Mouse (Mus musculus) MEL (cell line): Measurements from ENCODE around the gene Tex9. TPM values are rescaled to one million over a fixed set of nuclear protein-coding genes. Genes with fewer than 3 reads are reported as not detected.
A peak's percentile ranks its signal among the peaks of the same experiment; 100 is the strongest.

Experiments
- DNase-seq: peaks from one replicate; pipeline ENCODE4 v3.0.0; 2011; ENCODE audit warnings: low read depth, low spot score
- H3K27ac ChIP-seq: 2 replicates; pipeline ENCODE4 v1.5.1; 2012; ENCODE audit warnings: low read depth, mild to moderate bottlenecking, control low read depth, low read length, moderate library complexity; ENCODE audit not compliant: control insufficient read depth
- H3K27me3 ChIP-seq, 2 experiments: fragments of 150-350 bp in 1 of 2; sonication (generic) in 1 of 2; 2 replicates each; pipeline ENCODE4 v1.6.1; 2012; ENCODE audit warnings: low read length in 2 of 2, mild to moderate bottlenecking in 2 of 2, improper control_type of control experiment in 1 of 2, moderate library complexity in 1 of 2; ENCODE audit not compliant: insufficient read depth in 2 of 2, control insufficient read depth in 1 of 2
- H3K36me3 ChIP-seq, 2 experiments: 2 replicates each; pipeline ENCODE4 v1.6.1; 2012 to 2014; ENCODE audit warnings: low read length in 2 of 2, improper control_type of control experiment in 1 of 2, inconsistent platforms in 1 of 2, mild to moderate bottlenecking in 1 of 2; ENCODE audit not compliant: insufficient read depth in 2 of 2, control insufficient read depth in 1 of 2
- H3K4me1 ChIP-seq, 2 experiments: fragments of 150-350 bp in 1 of 2; sonication (generic) in 1 of 2; 2 replicates each; pipeline ENCODE4 v1.6.1; 2012; ENCODE audit warnings: low read length in 2 of 2, improper control_type of control experiment in 1 of 2, mild to moderate bottlenecking in 1 of 2; ENCODE audit not compliant: insufficient read depth in 2 of 2, control insufficient read depth in 1 of 2
- H3K4me3 ChIP-seq, 2 experiments: fragments of 150-350 bp in 1 of 2; sonication (generic) in 1 of 2; 2 replicates each; pipeline ENCODE4 v1.5.1; 2012; ENCODE audit warnings: low read depth in 2 of 2, low read length in 2 of 2, mild to moderate bottlenecking in 2 of 2, moderate library complexity in 2 of 2, control low read depth in 1 of 2, improper control_type of control experiment in 1 of 2; ENCODE audit not compliant: control insufficient read depth in 1 of 2, insufficient read depth in 1 of 2
- H3K79me2 ChIP-seq: 2 replicates; pipeline ENCODE4 v1.6.1; 2012; ENCODE audit warnings: mild to moderate bottlenecking, low read length, moderate library complexity; ENCODE audit not compliant: control insufficient read depth, poor library complexity, insufficient read depth
- H3K9ac ChIP-seq: 2 replicates; pipeline ENCODE4 v1.6.1; 2012; ENCODE audit warnings: low read depth, mild to moderate bottlenecking, control low read depth, low read length, moderate library complexity; ENCODE audit not compliant: control insufficient read depth, poor library complexity, severe bottlenecking
- H3K9me3 ChIP-seq: fragments of 150-350 bp; sonication (generic); replicated peaks from 2 replicates; pipeline ENCODE4 v1.6.1; 2012; ENCODE audit warnings: mild to moderate bottlenecking, low read length, improper control_type of control experiment, moderate library complexity; ENCODE audit not compliant: insufficient read depth
- EP300 ChIP-seq, 2 experiments: IDR thresholded peaks; 2 replicates each; pipeline ENCODE4 v1.6.1; 2011; ENCODE audit warnings: improper control_type of control experiment in 2 of 2, low read length in 2 of 2, low read depth in 1 of 2, mild to moderate bottlenecking in 1 of 2
- ETS1 ChIP-seq: IDR thresholded peaks from 2 replicates; pipeline ENCODE4 v1.6.1; 2012; ENCODE audit warnings: low read depth, mild to moderate bottlenecking, inconsistent platforms, low read length, improper control_type of control experiment, moderate library complexity
- GATA1 ChIP-seq: IDR thresholded peaks from 2 replicates; pipeline ENCODE4 v1.6.1; 2011; ENCODE audit warnings: low read depth, low read length, improper control_type of control experiment
- JUND ChIP-seq: IDR thresholded peaks from 2 replicates; pipeline ENCODE4 v1.6.1; 2011; ENCODE audit warnings: low read depth, mild to moderate bottlenecking, improper control_type of control experiment, low read length
- KAT2A ChIP-seq: conservative IDR thresholded peaks from 2 replicates; pipeline ENCODE4 v1.6.1; 2012; ENCODE audit warnings: low read depth, low read length, improper control_type of control experiment, inconsistent platforms
- MAX ChIP-seq: IDR thresholded peaks from 2 replicates; pipeline ENCODE4 v1.6.1; 2011; ENCODE audit warnings: low read length, improper control_type of control experiment
- MAZ ChIP-seq: IDR thresholded peaks from 2 replicates; pipeline ENCODE4 v1.6.1; 2012; ENCODE audit warnings: low read depth, mild to moderate bottlenecking, inconsistent platforms, low read length, improper control_type of control experiment
- MYC ChIP-seq: IDR thresholded peaks from 2 replicates; pipeline ENCODE4 v1.6.1; 2011; ENCODE audit warnings: low read depth, mild to moderate bottlenecking, low read length, improper control_type of control experiment, moderate library complexity
- NELFE ChIP-seq: IDR thresholded peaks from 2 replicates; pipeline ENCODE4 v1.6.1; 2011; ENCODE audit warnings: low read depth, low read length, improper control_type of control experiment
- NRF1 ChIP-seq: IDR thresholded peaks from 2 replicates; pipeline ENCODE4 v1.6.1; 2014; ENCODE audit warnings: low read depth, mild to moderate bottlenecking, inconsistent platforms, low read length, improper control_type of control experiment, moderate library complexity; ENCODE audit not compliant: poor library complexity, insufficient read depth, severe bottlenecking
- POLR2A ChIP-seq, 2 experiments: IDR thresholded peaks; 2 replicates each; pipeline ENCODE4 v1.6.1; 2011 to 2012; ENCODE audit warnings: low read length in 2 of 2, mild to moderate bottlenecking in 2 of 2, control low read depth in 1 of 2, improper control_type of control experiment in 1 of 2, low read depth in 1 of 2, moderate library complexity in 1 of 2; ENCODE audit not compliant: control insufficient read depth in 1 of 2, insufficient read depth in 1 of 2, poor library complexity in 1 of 2
- POLR2AphosphoS5 ChIP-seq: IDR thresholded peaks from 2 replicates; pipeline ENCODE4 v1.6.1; 2012; ENCODE audit warnings: low read depth, borderline replicate concordance, mild to moderate bottlenecking, inconsistent platforms, low read length, moderate library complexity, mixed read lengths
- RAD21 ChIP-seq: IDR thresholded peaks from 2 replicates; pipeline ENCODE4 v1.6.1; 2011; ENCODE audit warnings: mild to moderate bottlenecking, low read depth, low read length, improper control_type of control experiment
- RCOR1 ChIP-seq: IDR thresholded peaks from 2 replicates; pipeline ENCODE4 v1.6.1; 2012; ENCODE audit warnings: low read depth, mild to moderate bottlenecking, inconsistent platforms, low read length, improper control_type of control experiment
- TCF12 ChIP-seq: IDR thresholded peaks from 2 replicates; pipeline ENCODE4 v1.6.1; 2014; ENCODE audit warnings: low read depth, mild to moderate bottlenecking, inconsistent platforms, low read length, improper control_type of control experiment, moderate library complexity
- UBTF ChIP-seq: IDR thresholded peaks from 2 replicates; pipeline ENCODE4 v1.6.1; 2012; ENCODE audit warnings: low read depth, mild to moderate bottlenecking, inconsistent platforms, low read length, improper control_type of control experiment, moderate library complexity, borderline replicate concordance; ENCODE audit not compliant: insufficient read depth
- USF1 ChIP-seq: IDR thresholded peaks from 2 replicates; pipeline ENCODE4 v1.6.1; 2014; ENCODE audit warnings: low read depth, mild to moderate bottlenecking, inconsistent platforms, low read length, improper control_type of control experiment, moderate library complexity
- ZMIZ1 ChIP-seq: IDR thresholded peaks from 2 replicates; pipeline ENCODE4 v1.6.1; 2012; ENCODE audit warnings: low read depth, mild to moderate bottlenecking, inconsistent platforms, low read length, improper control_type of control experiment, moderate library complexity
- polyA plus RNA-seq, 2 experiments: library from polyadenylated mRNA; stranded (reverse) in 1 of 2; unstranded in 1 of 2; fragments of >175 nt in 1 of 2; fragments of >200 nt in 1 of 2; gene quantifications; 2 replicates each; pipeline versions ENCODE4 v1.2.1 to v1.2.4; 2012; ENCODE audit warnings: low replicate concordance in 2 of 2, low read depth in 1 of 2; ENCODE audit not compliant: insufficient read length in 2 of 2, insufficient read depth in 1 of 2, missing spikeins in 1 of 2
- total RNA-seq: library from RNA; depleted of rRNA; stranded (reverse); fragments of 300-350 nt; gene quantifications from 2 replicates; pipeline ENCODE4 v1.2.3, GENCODE M21; 2012

Tex9 gene
- total and polyA plus RNA-seq, 3 experiments: 7.0 to 17.1 TPM; not detected in 1

DNA sequence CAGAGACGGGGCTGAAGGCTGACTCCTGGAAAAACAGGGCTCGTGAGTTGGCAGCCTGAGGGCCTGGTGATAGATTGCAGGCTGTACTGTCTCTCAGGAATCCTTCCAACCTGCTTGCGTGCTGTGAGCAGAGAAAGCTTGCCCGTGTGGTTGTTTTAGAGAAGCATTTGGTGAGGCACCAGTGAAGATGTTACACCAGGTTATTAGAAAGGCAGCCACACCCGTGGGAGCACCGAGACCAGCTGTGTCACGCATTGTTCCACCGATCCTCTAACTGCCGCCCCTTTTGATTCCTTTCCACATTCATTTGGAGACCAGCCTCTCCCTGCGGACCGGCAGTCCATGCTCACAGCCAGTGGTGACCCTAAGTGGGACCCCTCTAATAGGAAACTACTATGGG is 69.7 kb downstream of the Tex9 start:
- Histone ChIP-seq H3K9me3 (no peaks in the 10 kb centered on the region), H3K27me3 (no peaks in the 10 kb centered on the region), H3K36me3 (no peaks in the 10 kb centered on the region), H3K27ac (no peak overlapping the region), H3K4me3 (no peak overlapping the region), H3K79me2 (no peaks in the 10 kb centered on the region)
- no peak for DNase-seq
- no peak for TF ChIP-seq POLR2AphosphoS5
- TF ChIP-seq ETS1: no peak
- TF ChIP-seq MYC: no peak
- TF ChIP-seq MAZ: no peak
- TF ChIP-seq, all 39 proteins: peak for 0
- H3K4me1 ChIP-seq: no peaks in the 10 kb centered on the region; a peak in 2 of 4 replicates
- H3K9ac ChIP-seq: no peak overlapping the region

GRCm38 (mm10) chr9:72420490-72420889 is 71.5 kb downstream of the Tex9 start:
- H3K27me3 ChIP-seq: no peaks in the 10 kb centered on the region; a peak in 1 of 4 replicates
- no peaks in the 10 kb centered on the region for H3K36me3 ChIP-seq
- no peaks in the 10 kb centered on the region; a peak in 2 of 4 replicates for H3K4me1 ChIP-seq
- DNase-seq: no peak
- no peaks in the 10 kb centered on the region for H3K79me2 ChIP-seq
- no peaks in the 10 kb centered on the region for H3K9me3 ChIP-seq
- H3K27ac ChIP-seq: no peak overlapping the region
- no peak overlapping the region for H3K4me3 ChIP-seq
- no peak overlapping the region for H3K9ac ChIP-seq
- TF ChIP-seq RAD21 (no peak), GATA1 (0 out of 2 replicates have a peak, but pooled peaks have one; percentile 3), MAX (no peak), EP300 (IDR thresholded peaks at IDR 0.05; ENCODE audit: low read depth in 1 of 2, low read length in 2 of 2) (peak in 1 of 2 experiments; percentile 29; a peak in 1 of 4 replicates), NRF1 (no peak), POLR2A (IDR thresholded peaks at IDR 0.05; ENCODE audit: control insufficient read depth in 1 of 2, insufficient read depth in 1 of 2, low read depth in 1 of 2, low read length in 2 of 2, poor library complexity in 1 of 2) (no peak), MAZ (no peak), JUND (no peak), ZMIZ1 (no peak), USF1 (no peak)

GRCm38 (mm10) chr9:72418443-72418842 is 73.6 kb downstream of the Tex9 start:
- H3K4me1 ChIP-seq: no peaks in the 10 kb centered on the region; a peak in 2 of 4 replicates
- H3K27me3 ChIP-seq: no peaks in the 10 kb centered on the region; a peak in 1 of 4 replicates
- H3K9me3 ChIP-seq: no peaks in the 10 kb centered on the region
- H3K27ac ChIP-seq: no peak overlapping the region
- H3K36me3 ChIP-seq: no peaks in the 10 kb centered on the region
- TF ChIP-seq RCOR1 (no peak), NELFE (no peak), POLR2A (IDR thresholded peaks at IDR 0.05; ENCODE audit: control insufficient read depth in 1 of 2, insufficient read depth in 1 of 2, low read depth in 1 of 2, low read length in 2 of 2, poor library complexity in 1 of 2) (no peak), USF1 (no peak), KAT2A (no peak), TCF12 (no peak), EP300 (IDR thresholded peaks at IDR 0.05; ENCODE audit: low read depth in 1 of 2, low read length in 2 of 2) (no peak), UBTF (no peak)
- H3K79me2 ChIP-seq: no peaks in the 10 kb centered on the region
- H3K4me3 ChIP-seq: no peak overlapping the region
- DNase-seq: no peak
- no peak overlapping the region for H3K9ac ChIP-seq
